Mouse (Mus musculus): ENCODE data around the gene Olfr222. TPM values are rescaled to one million over a fixed set of nuclear protein-coding genes. Genes with fewer than 3 reads are reported as not detected.

Olfr222 gene
- polyA plus RNA-seq, 1 experiment from 2014 or later: not detected

- Histone ChIP-seq H3K4me1 (ENCODE audit: control insufficient read depth, insufficient read depth, low read length) (no peaks in the 10 kb centered on the region), H3K36me3 (ENCODE audit: control insufficient read depth, insufficient read depth, low read length) (no peaks in the 10 kb centered on the region), H3K27me3 (replicated peaks; ENCODE audit: control insufficient read depth, insufficient read depth, low read length) (no peaks in the 10 kb centered on the region), H3K9me3 (ENCODE audit: control insufficient read depth, low read length) (no peaks in the 10 kb centered on the region), H3K4me2 (ENCODE audit: low read depth, low read length) (no peak overlapping the region), H3K4me3 (ENCODE audit: low read length) (no peak overlapping the region), H3K9ac (ENCODE audit: low read depth, low read length) (no peak overlapping the region), H3K27ac (ENCODE audit: low read length) (no peak overlapping the region)
- WGBS: 96% methylated on average over 11 of the region's 11 CpGs
- ATAC-seq: no peak
Measured at GRCm38 (mm10) chr11:59554127-59554526, 21.9 kb downstream of the Olfr222 start.

GRCm38 (mm10) chr11:59544005-59544404 is 32.0 kb downstream of the Olfr222 start:
- Histone ChIP-seq H3K4me1 (ENCODE audit: control insufficient read depth, insufficient read depth, low read length) (no peaks in the 10 kb centered on the region), H3K4me2 (ENCODE audit: low read depth, low read length) (no peak overlapping the region), H3K36me3 (ENCODE audit: control insufficient read depth, insufficient read depth, low read length) (no peaks in the 10 kb centered on the region), H3K9me3 (ENCODE audit: control insufficient read depth, low read length) (no peaks in the 10 kb centered on the region), H3K27me3 (replicated peaks; ENCODE audit: control insufficient read depth, insufficient read depth, low read length) (no peaks in the 10 kb centered on the region), H3K9ac (ENCODE audit: low read depth, low read length) (no peak overlapping the region), H3K4me3 (ENCODE audit: low read length) (no peak overlapping the region), H3K27ac (ENCODE audit: low read length) (no peak overlapping the region)
- WGBS: 84% methylated on average over 9 of the region's 9 CpGs
- ATAC-seq: no peak

GRCm38 (mm10) chr11:59543376-59543775 is 32.7 kb downstream of the Olfr222 start:
- Histone ChIP-seq H3K9me3 (ENCODE audit: control insufficient read depth, low read length) (no peaks in the 10 kb centered on the region), H3K9ac (ENCODE audit: low read depth, low read length) (no peak overlapping the region), H3K36me3 (ENCODE audit: control insufficient read depth, insufficient read depth, low read length) (no peaks in the 10 kb centered on the region), H3K27me3 (replicated peaks; ENCODE audit: control insufficient read depth, insufficient read depth, low read length) (no peaks in the 10 kb centered on the region), H3K4me2 (ENCODE audit: low read depth, low read length) (no peak overlapping the region), H3K4me1 (ENCODE audit: control insufficient read depth, insufficient read depth, low read length) (no peaks in the 10 kb centered on the region), H3K4me3 (ENCODE audit: low read length) (no peak overlapping the region), H3K27ac (ENCODE audit: low read length) (no peak overlapping the region)
- 59% methylated on average over 3 of the region's 3 CpGs for WGBS
- no peak for ATAC-seq

- Histone ChIP-seq H3K4me3 (ENCODE audit: low read length) (no peak overlapping the region), H3K9me3 (ENCODE audit: control insufficient read depth, low read length) (no peaks in the 10 kb centered on the region), H3K4me1 (ENCODE audit: control insufficient read depth, insufficient read depth, low read length) (no peaks in the 10 kb centered on the region), H3K36me3 (ENCODE audit: control insufficient read depth, insufficient read depth, low read length) (no peaks in the 10 kb centered on the region), H3K9ac (ENCODE audit: low read depth, low read length) (no peak overlapping the region), H3K27ac (ENCODE audit: low read length) (no peak overlapping the region), H3K4me2 (ENCODE audit: low read depth, low read length) (no peak overlapping the region), H3K27me3 (replicated peaks; ENCODE audit: control insufficient read depth, insufficient read depth, low read length) (no peaks in the 10 kb centered on the region)
- 77% methylated on average over 6 of the region's 6 CpGs for WGBS
- no peak for ATAC-seq
Measured at GRCm38 (mm10) chr11:59542442-59542841, 33.6 kb downstream of the Olfr222 start.

GRCm38 (mm10) chr11:59541324-59541723 is 34.7 kb downstream of the Olfr222 start, which contains the start of gene Nlrp3:
Nlrp3 (plus strand) TSS chr11:59541568.
- no peak within 1 kb of the TSS for H3K9ac ChIP-seq (ENCODE audit: low read depth, low read length)
- no peak within 1 kb of the TSS for H3K4me2 ChIP-seq (ENCODE audit: low read depth, low read length)
- no peaks in the 10 kb centered on the region for H3K27me3 ChIP-seq (replicated peaks; ENCODE audit: control insufficient read depth, insufficient read depth, low read length)
- no peaks in the 10 kb centered on the region for H3K4me1 ChIP-seq (ENCODE audit: control insufficient read depth, insufficient read depth, low read length)
- no peaks in the 10 kb centered on the region for H3K36me3 ChIP-seq (ENCODE audit: control insufficient read depth, insufficient read depth, low read length)
- no peak within 1 kb of the TSS for H3K4me3 ChIP-seq (ENCODE audit: low read length)
- WGBS: 47% methylated on average over 3 of the region's 3 CpGs
- H3K9me3 ChIP-seq (ENCODE audit: control insufficient read depth, low read length): no peaks in the 10 kb centered on the region
- no peak within 1 kb of the TSS for H3K27ac ChIP-seq (ENCODE audit: low read length)
- ATAC-seq: no peak

- no peak overlapping the region for H3K4me3 ChIP-seq (ENCODE audit: low read length)
- no peak overlapping the region for H3K4me2 ChIP-seq (ENCODE audit: low read depth, low read length)
- 73% methylated on average over 3 of the region's 3 CpGs for WGBS
- no peaks in the 10 kb centered on the region for H3K36me3 ChIP-seq (ENCODE audit: control insufficient read depth, insufficient read depth, low read length)
- H3K9me3 ChIP-seq (ENCODE audit: control insufficient read depth, low read length): no peaks in the 10 kb centered on the region
- no peak overlapping the region for H3K9ac ChIP-seq (ENCODE audit: low read depth, low read length)
- no peaks in the 10 kb centered on the region for H3K27me3 ChIP-seq (replicated peaks; ENCODE audit: control insufficient read depth, insufficient read depth, low read length)
- ATAC-seq: no peak
- no peak overlapping the region for H3K27ac ChIP-seq (ENCODE audit: low read length)
- no peaks in the 10 kb centered on the region for H3K4me1 ChIP-seq (ENCODE audit: control insufficient read depth, insufficient read depth, low read length)
Measured at GRCm38 (mm10) chr11:59540123-59540522, 35.9 kb downstream of the Olfr222 start.

GRCm38 (mm10) chr11:59538387-59538786 is 37.6 kb downstream of the Olfr222 start:
- no peak overlapping the region for H3K9ac ChIP-seq (ENCODE audit: low read depth, low read length)
- no peak overlapping the region for H3K4me3 ChIP-seq (ENCODE audit: low read length)
- H3K36me3 ChIP-seq (ENCODE audit: control insufficient read depth, insufficient read depth, low read length): no peaks in the 10 kb centered on the region
- no peak for ATAC-seq
- H3K9me3 ChIP-seq (ENCODE audit: control insufficient read depth, low read length): peaks cover 3% of the 10 kb centered on the region; the same call in 1 of the 2 replicates
- no peaks in the 10 kb centered on the region for H3K4me1 ChIP-seq (ENCODE audit: control insufficient read depth, insufficient read depth, low read length)
- no peak overlapping the region for H3K27ac ChIP-seq (ENCODE audit: low read length)
- no peaks in the 10 kb centered on the region for H3K27me3 ChIP-seq (replicated peaks; ENCODE audit: control insufficient read depth, insufficient read depth, low read length)
- WGBS: 28% methylated on average over 11 of the region's 11 CpGs
- 0 out of 2 replicates have a peak overlapping the region, but pooled peaks have one; percentile 10 for H3K4me2 ChIP-seq (ENCODE audit: low read depth, low read length)

- Histone ChIP-seq H3K9ac (ENCODE audit: low read depth, low read length) (no peak overlapping the region), H3K27me3 (replicated peaks; ENCODE audit: control insufficient read depth, insufficient read depth, low read length) (no peaks in the 10 kb centered on the region), H3K27ac (ENCODE audit: low read length) (no peak overlapping the region; the same call in 1 of the 2 replicates), H3K4me1 (ENCODE audit: control insufficient read depth, insufficient read depth, low read length) (no peaks in the 10 kb centered on the region), H3K36me3 (ENCODE audit: control insufficient read depth, insufficient read depth, low read length) (no peaks in the 10 kb centered on the region), H3K9me3 (ENCODE audit: control insufficient read depth, low read length) (peaks cover 3% of the 10 kb centered on the region; the same call in 1 of the 2 replicates), H3K4me2 (ENCODE audit: low read depth, low read length) (no peak overlapping the region), H3K4me3 (ENCODE audit: low read length) (no peak overlapping the region)
- no peak for ATAC-seq
- WGBS: 66% methylated on average over 16 of the region's 16 CpGs
Measured at GRCm38 (mm10) chr11:59537218-59538130, 38.6 kb downstream of the Olfr222 start.

- Histone ChIP-seq H3K4me1 (ENCODE audit: control insufficient read depth, insufficient read depth, low read length) (no peaks in the 10 kb centered on the region), H3K27me3 (replicated peaks; ENCODE audit: control insufficient read depth, insufficient read depth, low read length) (no peaks in the 10 kb centered on the region), H3K4me2 (ENCODE audit: low read depth, low read length) (no peak overlapping the region), H3K4me3 (ENCODE audit: low read length) (no peak overlapping the region), H3K9me3 (ENCODE audit: control insufficient read depth, low read length) (peaks cover 3% of the 10 kb centered on the region; the same call in 1 of the 2 replicates), H3K9ac (ENCODE audit: low read depth, low read length) (no peak overlapping the region), H3K27ac (ENCODE audit: low read length) (no peak overlapping the region), H3K36me3 (ENCODE audit: control insufficient read depth, insufficient read depth, low read length) (no peaks in the 10 kb centered on the region)
- ATAC-seq: no peak
- WGBS: 68% methylated on average over 5 of the region's 5 CpGs
Measured at GRCm38 (mm10) chr11:59531562-59531961, 44.5 kb downstream of the Olfr222 start.

All from intestine, embryonic 16.5 days (tissue).